Mouse (Mus musculus) stomach, adult 2 months (tissue): ENCODE measurements around the gene Sall4. TPM values are rescaled to one million over a fixed set of nuclear protein-coding genes. Genes with fewer than 3 reads are reported as not detected.

Source experiments
- polyA plus RNA-seq: library from polyadenylated mRNA; depleted of rRNA; stranded (reverse); fragments of >200 nt; gene quantifications from 2 replicates; pipeline ENCODE4 v1.2.3, GENCODE M21; 2012; rRNA removed

Sall4 gene
- not detected in 2 replicates for polyA plus RNA-seq

DNA sequence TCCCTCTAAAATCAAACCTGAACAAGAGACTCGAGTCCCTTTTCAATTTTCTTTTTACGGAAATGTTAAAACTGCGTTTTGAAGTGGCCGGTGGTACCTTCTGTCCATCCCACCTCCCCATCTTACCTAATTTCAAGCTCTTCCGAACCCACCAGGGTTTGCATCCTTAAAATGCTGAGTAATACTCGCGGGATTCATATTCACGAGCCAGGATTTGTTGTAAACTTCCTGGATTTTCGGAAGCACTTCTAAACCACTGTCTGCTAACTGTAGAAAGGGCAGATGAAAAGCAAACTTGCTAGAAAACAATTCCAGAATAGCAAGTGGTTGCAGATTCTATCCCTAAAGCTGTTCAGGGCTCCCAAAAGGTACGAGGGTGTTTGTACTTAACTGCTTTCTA is at the start of gene Sall4:
Gene Sall4, minus strand, starts transcription at position 362 of the 400 bp plus-strand sequence.

DNA sequence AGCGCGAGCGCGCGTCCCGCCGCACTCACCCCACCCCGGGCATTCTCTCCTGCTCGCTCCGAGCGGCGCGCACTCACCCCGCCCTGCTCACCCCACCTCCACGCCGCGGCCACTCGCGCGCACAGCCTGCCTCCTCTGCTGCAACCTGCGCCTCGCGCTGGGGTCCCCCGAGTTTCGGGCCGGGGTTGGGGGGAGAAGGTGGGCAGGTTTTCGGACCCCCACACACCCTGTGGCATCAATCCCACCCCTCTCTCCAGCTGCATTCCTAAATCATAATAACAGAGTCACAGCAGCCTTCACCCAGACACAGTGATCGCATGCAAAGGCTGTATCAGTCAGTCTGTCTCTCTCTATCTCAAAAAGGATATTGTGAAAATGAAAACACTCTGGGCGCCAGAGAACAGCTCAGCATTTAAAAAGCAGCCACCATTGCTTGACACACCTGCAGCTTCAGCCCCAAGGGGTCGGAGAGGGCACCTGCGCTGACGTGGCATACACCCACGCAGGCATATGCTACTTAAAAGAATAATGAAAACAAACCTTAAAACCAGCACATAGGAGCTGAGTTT is 25.6 kb downstream of the Sall4 start, which contains the start of gene Atp9a:
Gene Atp9a, minus strand, starts transcription at position 351 of the 569 bp plus-strand sequence.

Other genes starting within 250 kb of the Sall4 start
- 3.0 and 3.9 TPM in 2 replicates for gene Nfatc2, start 166.3 kb downstream of the Sall4 start, polyA plus RNA-seq
- gene Atp9a, start 25.5 kb downstream of the Sall4 start, polyA plus RNA-seq = 48.1 and 59.5 TPM in 2 replicates
- 25.6 and 28.1 TPM in 2 replicates for gene Zfp64, start 187.6 kb upstream of the Sall4 start, polyA plus RNA-seq